Mouse (Mus musculus) thymus, postnatal 4 days (tissue): ENCODE results near the gene Gm20479.

ENCODE experiments used
- DNase-seq: peaks from one replicate; pipeline ENCODE4 v3.0.0; 2021

Gene Gm20479

GRCm38 (mm10) chr7:27332353-27333199 is 24.6 kb downstream of the Gm20479 start:
- peak; percentile 97 for DNase-seq

GRCm38 (mm10) chr7:27331854-27332253 is 25.4 kb downstream of the Gm20479 start:
- DNase-seq: no peak

- no peak for DNase-seq
These were observed 25.7 kb downstream of the Gm20479 start for GRCm38 (mm10) chr7:27331541-27331851.

- DNase-seq: peak; percentile 92
These were observed 26.3 kb downstream of the Gm20479 start for GRCm38 (mm10) chr7:27330709-27331540.

GRCm38 (mm10) chr7:27329981-27330380 is 27.2 kb downstream of the Gm20479 start:
- DNase-seq: no peak

GRCm38 (mm10) chr7:27329326-27329947 is 27.8 kb downstream of the Gm20479 start:
- peak; percentile 96 for DNase-seq

GRCm38 (mm10) chr7:27328648-27329047 is 28.6 kb downstream of the Gm20479 start:
- no peak for DNase-seq

- no peak for DNase-seq
These were observed 29.1 kb downstream of the Gm20479 start for GRCm38 (mm10) chr7:27328161-27328560.

- no peak for DNase-seq
These were observed 29.7 kb downstream of the Gm20479 start for GRCm38 (mm10) chr7:27327500-27327899.

- no peak for DNase-seq
These were observed 30.9 kb downstream of the Gm20479 start for GRCm38 (mm10) chr7:27326101-27326880.

GRCm38 (mm10) chr7:27325697-27326096 is 31.5 kb downstream of the Gm20479 start:
- no peak for DNase-seq

- DNase-seq: no peak
These were observed 32.3 kb downstream of the Gm20479 start for GRCm38 (mm10) chr7:27324928-27325327.

GRCm38 (mm10) chr7:27324161-27324560 is 33.1 kb downstream of the Gm20479 start:
- no peak for DNase-seq

GRCm38 (mm10) chr7:27323001-27323400 is 34.2 kb downstream of the Gm20479 start:
- no peak for DNase-seq

GRCm38 (mm10) chr7:27322291-27322690 is 34.9 kb downstream of the Gm20479 start:
- no peak for DNase-seq

GRCm38 (mm10) chr7:27319411-27319810 is 37.8 kb downstream of the Gm20479 start:
- no peak for DNase-seq

GRCm38 (mm10) chr7:27315958-27316357 is 41.3 kb downstream of the Gm20479 start:
- peak; percentile 41 for DNase-seq

- no peak for DNase-seq
These were observed 42.8 kb downstream of the Gm20479 start for GRCm38 (mm10) chr7:27314393-27314792.

- DNase-seq: no peak
These were observed 45.5 kb downstream of the Gm20479 start for GRCm38 (mm10) chr7:27311651-27312284.

GRCm38 (mm10) chr7:27310996-27311535 is 46.2 kb downstream of the Gm20479 start:
- DNase-seq: no peak

GRCm38 (mm10) chr7:27310306-27310705 is 46.9 kb downstream of the Gm20479 start:
- peak; percentile 41 for DNase-seq

- DNase-seq: no peak
These were observed 47.4 kb downstream of the Gm20479 start for GRCm38 (mm10) chr7:27309832-27310231.
